Mouse (Mus musculus) E14TG2a.4 (cell line): Measurements from ENCODE around the gene Kcnj5.

Experiments used
- CTCF ChIP-seq: conservative IDR thresholded peaks from 2 replicates; pipeline ENCODE4 v1.5.1; 2014; ENCODE audit warnings: low read length
- POU5F1 ChIP-seq: IDR thresholded peaks from 2 replicates; pipeline ENCODE4 v1.6.1; 2014; ENCODE audit warnings: low read length, borderline replicate concordance

- TF ChIP-seq CTCF (no peak), POU5F1 (no peak)
Measured at GRCm38 (mm10) chr9:32335389-32336150, 8.6 kb downstream of the Kcnj5 start.
